Mouse (Mus musculus) heart, embryonic 16.5 days (tissue): ENCODE results near the gene Klhl23. TPM values are rescaled to one million over a fixed set of nuclear protein-coding genes. Genes with fewer than 3 reads are reported as not detected.
A peak's percentile ranks its signal among the peaks of the same experiment; 100 is the strongest.

Experiments used
- ATAC-seq: fragments of 200-750 bp; cut with Nextera tagmentation; replicated peaks from 2 replicates; pipeline ENCODE4 v1.8.0; 2017; ENCODE audit warnings: moderate number of reproducible peaks; ENCODE audit not compliant: insufficient read depth, low FRiP score; ENCODE audit errors: extremely low read depth
- H3K27ac ChIP-seq: fragments of 300-500 bp; sonication (generic); 2 replicates; pipeline ENCODE4 v1.5.1; 2014; ENCODE audit warnings: mild to moderate bottlenecking, low read length, control low read depth, moderate library complexity
- H3K27me3 ChIP-seq: fragments of 300-500 bp; sonication (generic); 2 replicates; pipeline ENCODE4 v1.6.1; 2014; ENCODE audit warnings: low read length, mixed read lengths; ENCODE audit not compliant: control insufficient read depth, insufficient read depth
- H3K36me3 ChIP-seq: fragments of 300-500 bp; sonication (generic); 2 replicates; pipeline ENCODE4 v1.6.1; 2014; ENCODE audit not compliant: control insufficient read depth, insufficient read depth
- H3K4me1 ChIP-seq: fragments of 300-500 bp; sonication (generic); 2 replicates; pipeline ENCODE4 v1.6.1; 2014; ENCODE audit warnings: low read length, mixed read lengths; ENCODE audit not compliant: control insufficient read depth, insufficient read depth
- H3K4me2 ChIP-seq: fragments of 300-500 bp; sonication (generic); 2 replicates; pipeline ENCODE4 v1.6.1; 2014; ENCODE audit warnings: low read depth, mild to moderate bottlenecking, control low read depth, low read length
- H3K4me3 ChIP-seq: fragments of 300-500 bp; sonication (generic); 2 replicates; pipeline ENCODE4 v1.5.1; 2014; ENCODE audit warnings: mild to moderate bottlenecking, control low read depth, low read length
- H3K9ac ChIP-seq: fragments of 300-500 bp; sonication (generic); 2 replicates; pipeline ENCODE4 v1.6.1; 2014; ENCODE audit warnings: low read length, control low read depth
- H3K9me3 ChIP-seq: fragments of 300-500 bp; sonication (generic); replicated peaks from 2 replicates; pipeline ENCODE4 v1.6.1; 2016; ENCODE audit warnings: low read length; ENCODE audit not compliant: control insufficient read depth
- WGBS: fragments of 180-500 bp; shearing (Covaris S2); extraction: QIAGEN DNeasy Blood & Tissue Kit; methylation state at CpG from one replicate; pipeline ENCODE4 v1.1.7; 2014; 5-methylcytosine and 5-hydroxymethylcytosine counted together
- polyA plus RNA-seq: library from polyadenylated mRNA; unstranded; fragments of >200 nt; fragmentation: Nextera tagmentation; extraction: Ambion mirVana; gene quantifications from 2 replicates; pipeline ENCODE4 v1.2.1, GENCODE M21; 2015

The Klhl23 gene
- polyA plus RNA-seq: 57.5 and 57.6 TPM in 2 replicates

DNA sequence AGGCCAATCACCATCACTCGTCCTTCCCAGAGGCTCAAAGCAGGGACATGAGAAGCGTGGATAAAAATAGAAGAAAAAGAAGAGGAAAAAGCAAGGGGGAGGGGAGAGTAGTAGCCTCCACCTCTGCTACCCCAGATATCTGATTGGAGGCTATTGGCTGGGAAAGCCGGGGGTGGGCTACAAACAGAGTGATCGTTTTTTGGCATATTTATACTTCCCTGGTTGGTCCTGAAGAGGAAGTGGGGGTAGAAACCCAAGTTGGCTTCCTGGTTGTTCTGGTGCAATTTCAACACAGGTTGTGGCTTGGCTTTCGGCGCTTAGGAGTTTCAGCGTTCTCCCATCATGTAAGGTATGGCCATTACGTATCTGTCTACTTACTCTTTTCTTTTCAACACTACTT is at the start of gene Klhl23:
Klhl23 (plus strand) TSS at position 234 of the 400 bp plus-strand sequence.
- Histone ChIP-seq H3K27me3 (no peaks in the 10 kb centered on the region), H3K27ac (peak within 1 kb of the TSS; percentile 98), H3K9ac (peak within 1 kb of the TSS; percentile 95), H3K4me2 (peak within 1 kb of the TSS; percentile 67), H3K36me3 (peaks cover 4% of the 10 kb centered on the region), H3K4me1 (peaks cover 16% of the 10 kb centered on the region), H3K4me3 (peak within 1 kb of the TSS; percentile 90), H3K9me3 (no peaks in the 10 kb centered on the region)
- peak; percentile 49 for ATAC-seq
- 3% methylated on average over 8 of the region's 8 CpGs for WGBS

- Histone ChIP-seq H3K4me3 (no peak overlapping the region), H3K9me3 (no peaks in the 10 kb centered on the region), H3K9ac (no peak overlapping the region), H3K27me3 (no peaks in the 10 kb centered on the region), H3K4me1 (no peaks in the 10 kb centered on the region), H3K4me2 (no peak overlapping the region), H3K36me3 (no peaks in the 10 kb centered on the region; the same call in 1 of the 2 replicates), H3K27ac (no peak overlapping the region)
- WGBS: 93% methylated on average over 3 of the region's 3 CpGs
- ATAC-seq: no peak
Observed at GRCm38 (mm10) chr2:69773331-69773730, 48.4 kb upstream of the Klhl23 start.

DNA sequence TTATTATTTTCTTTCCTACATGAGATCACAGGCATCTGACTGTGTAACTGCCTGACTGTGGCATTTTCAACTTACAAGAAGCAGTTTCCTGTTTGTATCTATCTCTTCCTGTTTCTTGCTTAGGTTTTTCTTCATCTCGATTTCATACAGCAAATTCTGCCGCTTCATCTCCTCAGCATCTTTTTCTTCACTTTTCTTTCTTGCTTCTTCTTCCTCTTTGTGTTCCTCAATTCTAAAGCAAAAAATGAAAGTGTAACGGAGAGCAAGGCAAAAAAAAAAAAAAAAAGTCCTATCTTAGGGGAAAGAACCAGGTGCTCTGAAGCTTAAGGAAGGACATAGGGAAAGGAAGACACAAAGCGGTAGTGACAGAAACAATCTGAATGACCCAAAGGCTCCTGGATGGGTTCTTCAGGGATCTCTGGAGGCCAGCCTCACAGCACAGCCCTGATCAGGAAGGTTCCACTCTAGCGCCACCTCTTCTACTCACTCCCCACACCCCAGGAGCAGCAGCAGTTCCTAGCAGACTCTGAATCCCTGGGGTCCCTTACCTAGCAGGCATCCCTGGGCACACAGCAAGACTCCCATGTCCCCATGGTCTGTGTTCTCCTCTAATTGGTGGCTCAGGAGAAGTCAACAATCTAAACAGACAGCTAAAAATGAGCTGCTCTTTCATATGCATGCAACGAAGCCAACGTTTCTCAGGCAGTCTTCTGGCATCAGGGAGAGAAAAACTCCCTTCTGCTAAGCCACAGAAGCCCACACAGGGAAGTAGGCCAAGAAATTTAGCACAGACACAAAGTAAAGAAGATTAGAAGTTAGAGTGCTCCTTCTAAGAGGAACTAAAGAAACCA is 43.5 kb upstream of the Klhl23 start:
- Histone ChIP-seq H3K4me1 (no peaks in the 10 kb centered on the region), H3K27ac (no peak overlapping the region), H3K4me2 (no peak overlapping the region), H3K9me3 (no peaks in the 10 kb centered on the region), H3K27me3 (no peaks in the 10 kb centered on the region), H3K4me3 (no peak overlapping the region), H3K9ac (no peak overlapping the region), H3K36me3 (no peaks in the 10 kb centered on the region; the same call in 1 of the 2 replicates)
- no peak for ATAC-seq
- 70% methylated on average over 7 of the region's 7 CpGs for WGBS

GRCm38 (mm10) chr2:69778836-69779177 is 42.9 kb upstream of the Klhl23 start:
- no peak overlapping the region for H3K4me2 ChIP-seq
- 48% methylated on average over 5 of the region's 5 CpGs for WGBS
- no peak overlapping the region for H3K9ac ChIP-seq
- no peaks in the 10 kb centered on the region for H3K9me3 ChIP-seq
- H3K4me1 ChIP-seq: no peaks in the 10 kb centered on the region
- no peak overlapping the region for H3K27ac ChIP-seq
- H3K27me3 ChIP-seq: no peaks in the 10 kb centered on the region
- H3K4me3 ChIP-seq: no peak overlapping the region
- no peak for ATAC-seq
- H3K36me3 ChIP-seq: no peaks in the 10 kb centered on the region; the same call in 1 of the 2 replicates

- Histone ChIP-seq H3K27me3 (no peaks in the 10 kb centered on the region), H3K9me3 (no peaks in the 10 kb centered on the region), H3K36me3 (peaks cover 6% of the 10 kb centered on the region; the same call in 1 of the 2 replicates), H3K27ac (peak overlapping the region; percentile 72), H3K4me3 (peak overlapping the region; percentile 87), H3K4me1 (peaks cover 9% of the 10 kb centered on the region; the same call in 1 of the 2 replicates), H3K4me2 (peak overlapping the region; percentile 98), H3K9ac (peak overlapping the region; percentile 82)
- ATAC-seq: 0 out of 2 replicates have a peak, but pooled peaks have one; percentile 12
- 24% methylated on average over 9 of the region's 9 CpGs for WGBS
Observed at GRCm38 (mm10) chr2:69788974-69789373, 32.8 kb upstream of the Klhl23 start.

- H3K27ac ChIP-seq: peak within 1 kb of the TSS; percentile 80
- peaks cover 6% of the 10 kb centered on the region; the same call in 1 of the 2 replicates for H3K36me3 ChIP-seq
- 2% methylated on average over 48 of the region's 48 CpGs for WGBS
- peak within 1 kb of the TSS; percentile 98 for H3K4me2 ChIP-seq
- H3K27me3 ChIP-seq: no peaks in the 10 kb centered on the region
- peak within 1 kb of the TSS; percentile 82 for H3K9ac ChIP-seq
- peaks cover 9% of the 10 kb centered on the region; the same call in 1 of the 2 replicates for H3K4me1 ChIP-seq
- peak within 1 kb of the TSS; percentile 87 for H3K4me3 ChIP-seq
- no peaks in the 10 kb centered on the region for H3K9me3 ChIP-seq
- ATAC-seq: peak; percentile 95
Observed at GRCm38 (mm10) chr2:69789429-69790069, 32.2 kb upstream of the Klhl23 start, which contains the start of the genes Ccdc173 and Phospho2. Gene Ccdc173, minus strand, starts transcription at chr2:69789575. Gene Phospho2, plus strand, starts transcription at chr2:69789623.

- Histone ChIP-seq H3K4me3 (peak overlapping the region; percentile 87), H3K27me3 (no peaks in the 10 kb centered on the region), H3K4me1 (peaks cover 9% of the 10 kb centered on the region; the same call in 1 of the 2 replicates), H3K36me3 (peaks cover 12% of the 10 kb centered on the region), H3K27ac (peak overlapping the region; percentile 80), H3K9me3 (no peaks in the 10 kb centered on the region), H3K4me2 (peak overlapping the region; percentile 98), H3K9ac (0 out of 2 replicates have a peak overlapping the region, but pooled peaks have one; percentile 82)
- ATAC-seq: peak; percentile 45
- WGBS: 3% methylated on average over 10 of the region's 10 CpGs
Observed at GRCm38 (mm10) chr2:69790285-69790684, 31.5 kb upstream of the Klhl23 start.

DNA sequence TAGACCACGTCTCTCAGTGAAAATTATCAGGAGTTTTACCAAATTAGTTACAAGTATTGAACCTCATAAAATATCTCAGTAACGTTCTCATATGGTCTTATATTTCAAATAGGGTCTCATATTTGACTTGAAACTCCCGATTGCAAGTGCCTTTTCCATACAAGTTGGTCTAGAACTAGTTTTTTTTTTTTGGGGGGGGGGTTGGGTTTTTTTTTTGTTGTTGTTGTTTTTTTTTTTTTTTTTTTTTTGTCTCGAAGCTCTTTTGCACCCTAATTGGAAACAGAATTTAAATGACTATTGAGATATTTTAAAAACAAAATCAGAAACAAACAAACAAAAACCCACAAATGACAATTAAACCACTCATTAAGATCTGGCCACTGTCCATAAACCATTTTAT is 31.0 kb upstream of the Klhl23 start:
- Histone ChIP-seq H3K27ac (no peak overlapping the region), H3K36me3 (peaks cover 16% of the 10 kb centered on the region), H3K9ac (no peak overlapping the region), H3K4me1 (peaks cover 9% of the 10 kb centered on the region; the same call in 1 of the 2 replicates), H3K27me3 (no peaks in the 10 kb centered on the region), H3K4me3 (no peak overlapping the region), H3K4me2 (peak overlapping the region; percentile 98), H3K9me3 (no peaks in the 10 kb centered on the region)
- 72% methylated on average over 4 of the region's 4 CpGs for WGBS
- ATAC-seq: no peak
